Mouse (Mus musculus): ENCODE data around the gene Gnl1. TPM values are rescaled to one million over a fixed set of nuclear protein-coding genes. Genes with fewer than 3 reads are reported as not detected.

Gene Gnl1
- 37.6 and 47.2 TPM in 2 replicates for polyA plus RNA-seq (2012; rRNA removed)

GRCm38 (mm10) chr17:35979401-35980362 lies at the start of gene Gnl1, which contains the start of gene Prr3:
Gnl1 (plus strand) TSS chr17:35979851.
Prr3 (minus strand) TSS chr17:35980236.

GRCm38 (mm10) chr17:35969418-35970389 lies 9.9 kb upstream of the Gnl1 start, which contains the start of gene Abcf1:
Abcf1 (minus strand) TSS chr17:35969761.

GRCm38 (mm10) chr17:36020191-36021073 lies 40.8 kb downstream of the Gnl1 start, which contains the start of gene H2-T24:
H2-T24 (minus strand) TSS chr17:36020560.

GRCm38 (mm10) chr17:36032351-36032875 lies 52.8 kb downstream of the Gnl1 start, which contains the start of gene H2-T23:
H2-T23 (minus strand) TSS chr17:36032855.

Other genes starting within 250 kb of the Gnl1 start
- gene Ier3, start 158.2 kb upstream of the Gnl1 start, polyA plus RNA-seq (2012; rRNA removed): 7.2 and 9.6 TPM in 2 replicates
- 93.0 and 103 TPM in 2 replicates for gene Flot1, start 156.6 kb upstream of the Gnl1 start, polyA plus RNA-seq (2012; rRNA removed)
- gene Tubb5, start 141.5 kb upstream of the Gnl1 start, polyA plus RNA-seq (2012; rRNA removed): 2,634 and 2,916 TPM in 2 replicates
- 25.3 and 25.5 TPM in 2 replicates for gene Mdc1, start 138.3 kb upstream of the Gnl1 start, polyA plus RNA-seq (2012; rRNA removed)
- gene Nrm, start 118.5 kb upstream of the Gnl1 start, polyA plus RNA-seq (2012; rRNA removed): 30.7 and 36.6 TPM in 2 replicates
- 50.0 and 51.7 TPM in 2 replicates for gene Ppp1r18, start 114.3 kb upstream of the Gnl1 start, polyA plus RNA-seq (2012; rRNA removed)
- gene Dhx16, start 100.0 kb upstream of the Gnl1 start, polyA plus RNA-seq (2012; rRNA removed): 62.9 and 66.5 TPM in 2 replicates
- gene 2310061I04Rik, start 82.4 kb upstream of the Gnl1 start, polyA plus RNA-seq (2012; rRNA removed): 76.7 and 87.7 TPM in 2 replicates
- 501 and 522 TPM in 2 replicates for gene Atat1, start 69.8 kb upstream of the Gnl1 start, polyA plus RNA-seq (2012; rRNA removed)
- 47.1 and 48.5 TPM in 2 replicates for gene Mrps18b, start 63.5 kb upstream of the Gnl1 start, polyA plus RNA-seq (2012; rRNA removed)
- 51.1 and 51.8 TPM in 2 replicates for gene Ppp1r10, start 63.4 kb upstream of the Gnl1 start, polyA plus RNA-seq (2012; rRNA removed)
- gene Abcf1, start 10.1 kb upstream of the Gnl1 start, polyA plus RNA-seq (2012; rRNA removed): 102 and 109 TPM in 2 replicates
- gene Prr3, start 385 bp downstream of the Gnl1 start, polyA plus RNA-seq (2012; rRNA removed): 58.4 and 64.9 TPM in 2 replicates
- 0.39 and 0.44 TPM in 2 replicates for gene H2-T24, start 40.7 kb downstream of the Gnl1 start, polyA plus RNA-seq (2012; rRNA removed)
- gene H2-T23, start 53.0 kb downstream of the Gnl1 start, polyA plus RNA-seq (2012; rRNA removed): 8.6 and 10.6 TPM in 2 replicates
- gene H2-T22, start 62.9 kb downstream of the Gnl1 start, polyA plus RNA-seq (2012; rRNA removed): 8.4 and 13.7 TPM in 2 replicates
- gene Gm6034, start 63.1 kb downstream of the Gnl1 start, polyA plus RNA-seq (2012; rRNA removed): not detected in 2 replicates
- gene Gm11127, start 78.5 kb downstream of the Gnl1 start, polyA plus RNA-seq (2012; rRNA removed): 0.05 TPM in 1 of 2 replicates, not detected in the other
- gene Gm19684, start 141.8 kb downstream of the Gnl1 start, polyA plus RNA-seq (2012; rRNA removed): not detected in 2 replicates
- not detected in 2 replicates for gene Gm7030, start 149.6 kb downstream of the Gnl1 start, polyA plus RNA-seq (2012; rRNA removed)
- not detected in 2 replicates for gene Gm8909, start 188.7 kb downstream of the Gnl1 start, polyA plus RNA-seq (2012; rRNA removed)
- gene H2-T3, start 210.4 kb downstream of the Gnl1 start, polyA plus RNA-seq (2012; rRNA removed): not detected in 2 replicates

Measured in central nervous system, embryonic 14 days (tissue).